Mouse (Mus musculus) midbrain, embryonic 11.5 days (tissue): ENCODE results near the gene Gm36210. TPM values are rescaled to one million over a fixed set of nuclear protein-coding genes. Genes with fewer than 3 reads are reported as not detected.

Experiments used
- ATAC-seq: fragments of 200-750 bp; cut with Nextera tagmentation; 2 replicates; pipeline ENCODE4 v1.8.0; 2017; ENCODE audit warnings: moderate TSS enrichment, moderate library complexity; ENCODE audit not compliant: low FRiP score
- DNase-seq: peaks from one replicate; pipeline ENCODE4 v3.0.0; 2015; ENCODE audit warnings: low spot score; ENCODE audit errors: missing footprints
- H3K27ac ChIP-seq: fragments of 300-500 bp; sonication (generic); 2 replicates; pipeline ENCODE4 v1.5.1; 2014; ENCODE audit warnings: low read depth, low read length
- H3K27me3 ChIP-seq: fragments of 300-500 bp; sonication (generic); 2 replicates; pipeline ENCODE4 v1.6.1; 2014; ENCODE audit warnings: mild to moderate bottlenecking, low read length, moderate library complexity, mixed read lengths; ENCODE audit not compliant: control insufficient read depth, insufficient read depth
- H3K36me3 ChIP-seq: fragments of 300-500 bp; sonication (generic); 2 replicates; pipeline ENCODE4 v1.6.1; 2014; ENCODE audit warnings: mild to moderate bottlenecking, low read length, moderate library complexity, mixed read lengths; ENCODE audit not compliant: control insufficient read depth, insufficient read depth
- H3K4me1 ChIP-seq: fragments of 300-500 bp; sonication (generic); 2 replicates; pipeline ENCODE4 v1.6.1; 2014; ENCODE audit warnings: low read length; ENCODE audit not compliant: control insufficient read depth, insufficient read depth
- H3K4me2 ChIP-seq: fragments of 300-500 bp; sonication (generic); 2 replicates; pipeline ENCODE4 v1.6.1; 2014; ENCODE audit warnings: mild to moderate bottlenecking, moderate library complexity
- H3K4me3 ChIP-seq: fragments of 300-500 bp; sonication (generic); 2 replicates; pipeline ENCODE4 v1.5.1; 2014; ENCODE audit warnings: low read depth, low read length
- H3K9ac ChIP-seq: fragments of 300-500 bp; sonication (generic); 2 replicates; pipeline ENCODE4 v1.6.1; 2014; ENCODE audit warnings: low read length
- H3K9me3 ChIP-seq: fragments of 300-500 bp; sonication (generic); 2 replicates; pipeline ENCODE4 v1.6.1; 2016; ENCODE audit warnings: low read length; ENCODE audit not compliant: control insufficient read depth
- WGBS: fragments of 180-500 bp; shearing (Covaris S2); extraction: QIAGEN DNeasy Blood & Tissue Kit; methylation state at CpG from one replicate; pipeline ENCODE4 v1.1.7; 2014; 5-methylcytosine and 5-hydroxymethylcytosine counted together
- polyA plus RNA-seq: library from polyadenylated mRNA; unstranded; fragments of >200 nt; fragmentation: Nextera tagmentation; extraction: Ambion mirVana; gene quantifications from 2 replicates; pipeline ENCODE4 v1.2.1, GENCODE M21; 2014

Gm36210 gene
- polyA plus RNA-seq = 0.12 TPM in 1 of 2 replicates, not detected in the other

GRCm38 (mm10) chr7:4906466-4906950 lies at the start of gene Gm36210:
Gene Gm36210, minus strand, starts transcription at chr7:4906516.
- peak; percentile 67 for DNase-seq
- 53% methylated on average over 10 of the region's 10 CpGs for WGBS
- Histone ChIP-seq H3K27ac (no peak within 1 kb of the TSS), H3K4me3 (no peak within 1 kb of the TSS), H3K4me2 (no peak within 1 kb of the TSS), H3K4me1 (no peaks in the 10 kb centered on the region), H3K27me3 (no peaks in the 10 kb centered on the region), H3K9me3 (no peaks in the 10 kb centered on the region), H3K9ac (no peak within 1 kb of the TSS), H3K36me3 (no peaks in the 10 kb centered on the region)
- ATAC-seq = no peak

GRCm38 (mm10) chr7:4953815-4954445 lies 47.6 kb upstream of the Gm36210 start:
- H3K4me3 ChIP-seq = no peak overlapping the region
- ATAC-seq = no peak
- no peaks in the 10 kb centered on the region for H3K36me3 ChIP-seq
- H3K9ac ChIP-seq = no peak overlapping the region
- no peak overlapping the region for H3K27ac ChIP-seq
- H3K9me3 ChIP-seq = no peaks in the 10 kb centered on the region
- H3K4me1 ChIP-seq = no peaks in the 10 kb centered on the region
- no peak overlapping the region for H3K4me2 ChIP-seq
- no peaks in the 10 kb centered on the region for H3K27me3 ChIP-seq
- no peak for DNase-seq
- WGBS = 36% methylated on average over 10 of the region's 10 CpGs

GRCm38 (mm10) chr7:4950561-4951342 lies 44.4 kb upstream of the Gm36210 start:
- WGBS = 88% methylated on average over 19 of the region's 19 CpGs

GRCm38 (mm10) chr7:4948386-4948785 lies 42.1 kb upstream of the Gm36210 start:
- WGBS = 74% methylated on average over 6 of the region's 6 CpGs
- ATAC-seq = no peak
- H3K9me3 ChIP-seq = no peaks in the 10 kb centered on the region
- DNase-seq = no peak
- no peak overlapping the region for H3K4me2 ChIP-seq
- no peak overlapping the region for H3K27ac ChIP-seq
- H3K4me3 ChIP-seq = no peak overlapping the region
- H3K4me1 ChIP-seq = 0 out of 2 replicates have a peak, but pooled peaks cover 2% of the 10 kb centered on the region
- H3K36me3 ChIP-seq = no peaks in the 10 kb centered on the region
- no peak overlapping the region for H3K9ac ChIP-seq
- H3K27me3 ChIP-seq = no peaks in the 10 kb centered on the region

More at GRCm38 (mm10) chr7:4950561-4951342, 44.4 kb upstream of the Gm36210 start:
- DNase-seq = no peak
- Histone ChIP-seq H3K9me3 (no peaks in the 10 kb centered on the region), H3K4me1 (no peaks in the 10 kb centered on the region), H3K4me2 (no peak overlapping the region), H3K36me3 (no peaks in the 10 kb centered on the region), H3K27ac (no peak overlapping the region), H3K4me3 (no peak overlapping the region), H3K9ac (no peak overlapping the region), H3K27me3 (no peaks in the 10 kb centered on the region)
- ATAC-seq = no peak

- Histone ChIP-seq H3K9me3 (no peaks in the 10 kb centered on the region), H3K4me3 (no peak overlapping the region), H3K27me3 (no peaks in the 10 kb centered on the region), H3K4me1 (0 out of 2 replicates have a peak, but pooled peaks cover 2% of the 10 kb centered on the region), H3K36me3 (no peaks in the 10 kb centered on the region), H3K9ac (no peak overlapping the region), H3K4me2 (no peak overlapping the region), H3K27ac (no peak overlapping the region)
- 69% methylated on average over 2 of the region's 2 CpGs for WGBS
- ATAC-seq (no peak), DNase-seq (no peak)
These were observed 41.5 kb upstream of the Gm36210 start for GRCm38 (mm10) chr7:4947855-4948254.

GRCm38 (mm10) chr7:4943223-4943815 lies 37.0 kb upstream of the Gm36210 start:
- ATAC-seq (peak; percentile 81), DNase-seq (peak; percentile 98)
- Histone ChIP-seq H3K27ac (no peak overlapping the region), H3K4me1 (0 out of 2 replicates have a peak, but pooled peaks cover 2% of the 10 kb centered on the region), H3K4me3 (peak overlapping the region; percentile 10; the same call in 1 of the 2 replicates), H3K36me3 (no peaks in the 10 kb centered on the region), H3K27me3 (no peaks in the 10 kb centered on the region), H3K4me2 (peak overlapping the region; percentile 38), H3K9ac (no peak overlapping the region), H3K9me3 (no peaks in the 10 kb centered on the region)
- 18% methylated on average over 15 of the region's 15 CpGs for WGBS

GRCm38 (mm10) chr7:4942673-4943072 lies 36.4 kb upstream of the Gm36210 start:
- Histone ChIP-seq H3K9me3 (no peaks in the 10 kb centered on the region), H3K9ac (no peak overlapping the region), H3K4me3 (no peak overlapping the region), H3K4me1 (0 out of 2 replicates have a peak, but pooled peaks cover 2% of the 10 kb centered on the region), H3K27ac (no peak overlapping the region), H3K36me3 (no peaks in the 10 kb centered on the region), H3K4me2 (no peak overlapping the region), H3K27me3 (no peaks in the 10 kb centered on the region)
- no peak for DNase-seq
- WGBS = 57% methylated on average over 5 of the region's 5 CpGs
- no peak for ATAC-seq

- Histone ChIP-seq H3K4me1 (0 out of 2 replicates have a peak, but pooled peaks cover 2% of the 10 kb centered on the region), H3K27me3 (no peaks in the 10 kb centered on the region), H3K9me3 (no peaks in the 10 kb centered on the region), H3K27ac (no peak overlapping the region), H3K4me2 (no peak overlapping the region), H3K36me3 (no peaks in the 10 kb centered on the region), H3K4me3 (no peak overlapping the region), H3K9ac (no peak overlapping the region)
- WGBS = 19% methylated on average over 9 of the region's 9 CpGs
- peak; percentile 98 for DNase-seq
- peak; percentile 49; the same call in 1 of the 2 replicates for ATAC-seq
These were observed 33.8 kb upstream of the Gm36210 start for GRCm38 (mm10) chr7:4940068-4940479.
